Mouse (Mus musculus) urinary bladder, postnatal 4 days (tissue): ENCODE results near the gene Caln1.

Experiments
- DNase-seq, 2 experiments: peaks; one replicate each; pipeline ENCODE4 v3.0.0; 2021 to 2022; ENCODE audit warnings: low spot score in 2 of 2

Gene Caln1

DNA sequence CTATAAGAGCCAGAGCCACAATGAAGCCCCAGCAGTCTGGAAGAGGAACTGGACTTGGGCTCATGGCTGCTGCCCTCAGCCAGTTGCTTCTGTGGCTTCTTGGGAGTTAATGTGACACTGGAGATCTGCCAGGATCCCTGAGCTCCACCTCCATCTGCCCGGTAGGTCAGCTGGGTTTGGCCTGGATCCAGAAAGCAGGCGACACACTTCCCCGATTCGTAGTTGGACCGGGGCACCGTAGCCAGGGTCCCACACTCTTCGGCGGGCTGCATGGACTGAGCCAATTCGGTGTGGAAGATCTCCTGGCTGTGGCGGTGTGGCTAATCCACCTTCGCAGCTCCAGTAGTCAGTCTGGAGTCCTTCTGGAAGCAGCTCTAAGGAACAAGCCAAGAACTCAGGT lies at the start of gene Caln1:
Gene Caln1, plus strand, starts transcription at position 219 of the 400 bp plus-strand sequence.
- DNase-seq, result no peak

- DNase-seq, result no peak
Observed at GRCm38 (mm10) chr5:130319783-130320182, 49.5 kb upstream of the Caln1 start.

DNA sequence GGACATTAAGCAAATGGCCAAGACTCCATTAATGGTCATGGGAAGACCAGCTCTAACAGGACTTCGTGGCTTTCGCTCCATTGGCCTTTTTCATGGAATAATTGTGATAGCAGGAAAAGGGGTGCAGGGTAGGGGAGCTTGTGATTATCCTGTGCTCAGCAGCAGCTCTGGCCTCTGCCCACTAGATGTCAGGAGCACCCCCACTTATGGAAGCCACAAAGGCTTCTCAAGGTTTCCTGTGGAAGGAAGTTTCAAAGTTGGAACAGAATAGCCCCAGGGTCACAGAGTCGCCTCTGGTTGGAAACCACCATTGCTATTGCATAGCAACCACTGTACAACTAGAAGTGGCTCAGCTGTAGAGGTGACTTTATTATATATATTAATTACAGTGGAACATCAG lies 48.8 kb upstream of the Caln1 start:
- DNase-seq, result no peak

DNA sequence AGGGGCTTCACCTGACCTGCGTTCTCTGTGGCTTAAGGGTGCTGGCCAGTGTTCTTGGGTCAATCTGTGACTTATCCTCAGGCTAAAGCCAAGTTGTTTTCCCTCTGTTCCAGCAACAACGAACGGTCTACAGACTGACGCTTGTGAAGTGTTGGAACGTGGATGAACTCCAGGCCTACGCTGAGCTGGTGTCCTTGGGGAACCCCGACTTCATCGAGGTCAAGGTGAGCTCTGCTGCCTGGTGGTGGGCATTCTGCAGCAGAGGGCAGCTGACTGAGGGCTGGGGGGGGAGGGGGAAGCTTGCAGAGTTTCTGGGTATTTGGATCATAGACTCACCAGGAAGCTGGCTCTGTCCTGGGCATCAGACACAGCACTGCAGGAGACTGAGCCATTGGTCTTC lies 43.8 kb upstream of the Caln1 start:
- no peak for DNase-seq

GRCm38 (mm10) chr5:130327615-130328263 lies 41.5 kb upstream of the Caln1 start:
- no peak for DNase-seq

- DNase-seq, result no peak
Observed at GRCm38 (mm10) chr5:130328366-130328765, 40.9 kb upstream of the Caln1 start.

GRCm38 (mm10) chr5:130329889-130330288 lies 39.4 kb upstream of the Caln1 start:
- no peak for DNase-seq

GRCm38 (mm10) chr5:130330801-130331200 lies 38.5 kb upstream of the Caln1 start:
- no peak for DNase-seq

- no peak for DNase-seq
Observed at GRCm38 (mm10) chr5:130331206-130331605, 38.0 kb upstream of the Caln1 start.

- DNase-seq, result no peak
Observed at GRCm38 (mm10) chr5:130333566-130333965, 35.7 kb upstream of the Caln1 start.

- no peak for DNase-seq
Observed at GRCm38 (mm10) chr5:130333971-130334370, 35.3 kb upstream of the Caln1 start.

GRCm38 (mm10) chr5:130335462-130335861 lies 33.8 kb upstream of the Caln1 start:
- DNase-seq, result no peak

- DNase-seq, result no peak
Observed at GRCm38 (mm10) chr5:130340656-130341055, 28.6 kb upstream of the Caln1 start.

- DNase-seq, result no peak
Observed at GRCm38 (mm10) chr5:130344999-130345398, 24.3 kb upstream of the Caln1 start.

DNA sequence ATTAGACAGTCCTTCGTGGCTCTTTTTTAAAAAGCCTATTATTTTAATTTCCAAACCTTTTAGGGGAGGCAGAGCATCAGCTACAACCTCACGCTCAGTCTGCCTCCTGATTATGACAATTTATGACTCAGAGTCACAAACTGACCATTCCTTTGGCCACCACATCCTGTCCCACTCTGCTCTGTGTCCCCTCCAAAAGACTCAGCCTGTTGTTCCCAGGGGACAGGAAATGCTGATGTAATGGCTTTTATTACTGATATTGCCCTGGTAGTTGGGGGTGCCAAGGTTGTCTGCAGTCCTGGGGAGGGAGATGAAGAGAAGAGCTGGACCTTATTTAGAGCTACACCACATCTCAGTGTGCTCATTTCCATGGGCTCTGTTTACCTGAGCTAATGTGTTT lies 23.4 kb upstream of the Caln1 start:
- no peak for DNase-seq

GRCm38 (mm10) chr5:130355223-130355622 lies 14.0 kb upstream of the Caln1 start:
- DNase-seq, result no peak

GRCm38 (mm10) chr5:130363111-130363510 lies 6.1 kb upstream of the Caln1 start:
- DNase-seq, result no peak

GRCm38 (mm10) chr5:130363773-130364172 lies 5.5 kb upstream of the Caln1 start:
- DNase-seq, result no peak

GRCm38 (mm10) chr5:130368236-130368635 lies 1.0 kb upstream of the Caln1 start:
- DNase-seq, result no peak

- DNase-seq, result no peak
Observed at GRCm38 (mm10) chr5:130375411-130375810, 6.2 kb downstream of the Caln1 start.

DNA sequence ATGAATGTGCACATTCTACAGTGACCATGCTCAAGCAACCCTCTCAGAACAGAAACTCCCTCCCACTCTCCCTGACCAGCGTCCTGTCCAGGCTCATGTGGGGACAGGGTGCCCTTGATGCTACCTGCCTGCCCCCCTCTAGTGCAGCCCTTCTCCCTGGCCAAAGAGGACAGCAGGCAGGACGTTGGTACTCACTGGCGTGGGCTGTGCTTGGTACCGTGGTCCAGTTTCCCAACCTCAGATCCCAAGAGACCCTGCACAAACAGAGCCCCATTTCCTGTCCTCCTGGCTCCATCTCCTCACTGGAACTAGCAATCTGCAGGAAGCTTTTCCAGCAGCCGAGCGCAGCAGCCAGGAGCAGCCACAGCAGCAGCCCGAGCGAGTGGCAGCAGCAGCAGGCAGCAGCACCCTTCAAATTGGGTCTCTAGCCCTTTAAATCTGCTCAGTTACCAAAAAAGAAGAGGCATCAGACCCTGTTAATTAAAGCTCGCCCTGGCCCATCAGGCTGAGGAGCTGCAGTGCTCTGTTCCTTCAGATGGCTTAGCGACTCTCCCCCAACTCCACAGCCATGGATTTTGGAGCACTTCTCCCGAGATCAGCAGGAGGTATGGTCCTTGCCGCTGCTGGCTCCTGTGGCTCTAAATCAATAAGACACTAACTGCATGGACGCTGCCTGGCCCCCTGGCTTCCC lies 15.1 kb downstream of the Caln1 start, which contains the start of gene A330070K13Rik:
Gene A330070K13Rik, minus strand, starts transcription at position 410 of the 691 bp plus-strand sequence.
- DNase-seq, result no peak

DNA sequence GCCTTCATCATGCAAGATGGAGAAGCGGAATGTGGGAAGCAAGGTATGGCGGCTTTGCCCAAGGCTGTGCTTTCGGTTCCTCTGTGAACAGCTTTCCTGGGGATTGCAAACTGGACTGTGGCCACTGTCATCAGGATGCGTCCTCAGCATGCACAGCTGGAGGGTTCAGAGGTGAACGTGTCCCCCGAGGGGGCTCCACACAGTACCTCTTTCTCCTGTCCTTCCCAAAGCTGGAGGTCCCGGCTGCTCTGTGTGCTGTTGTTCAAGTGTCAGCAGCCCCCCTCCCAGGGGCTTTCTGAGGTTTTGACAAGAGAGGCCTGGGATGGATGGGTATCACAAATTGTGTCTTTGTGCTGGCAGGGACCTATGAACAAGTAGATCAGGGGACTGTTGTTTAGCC lies 17.2 kb downstream of the Caln1 start:
- DNase-seq, result no peak

DNA sequence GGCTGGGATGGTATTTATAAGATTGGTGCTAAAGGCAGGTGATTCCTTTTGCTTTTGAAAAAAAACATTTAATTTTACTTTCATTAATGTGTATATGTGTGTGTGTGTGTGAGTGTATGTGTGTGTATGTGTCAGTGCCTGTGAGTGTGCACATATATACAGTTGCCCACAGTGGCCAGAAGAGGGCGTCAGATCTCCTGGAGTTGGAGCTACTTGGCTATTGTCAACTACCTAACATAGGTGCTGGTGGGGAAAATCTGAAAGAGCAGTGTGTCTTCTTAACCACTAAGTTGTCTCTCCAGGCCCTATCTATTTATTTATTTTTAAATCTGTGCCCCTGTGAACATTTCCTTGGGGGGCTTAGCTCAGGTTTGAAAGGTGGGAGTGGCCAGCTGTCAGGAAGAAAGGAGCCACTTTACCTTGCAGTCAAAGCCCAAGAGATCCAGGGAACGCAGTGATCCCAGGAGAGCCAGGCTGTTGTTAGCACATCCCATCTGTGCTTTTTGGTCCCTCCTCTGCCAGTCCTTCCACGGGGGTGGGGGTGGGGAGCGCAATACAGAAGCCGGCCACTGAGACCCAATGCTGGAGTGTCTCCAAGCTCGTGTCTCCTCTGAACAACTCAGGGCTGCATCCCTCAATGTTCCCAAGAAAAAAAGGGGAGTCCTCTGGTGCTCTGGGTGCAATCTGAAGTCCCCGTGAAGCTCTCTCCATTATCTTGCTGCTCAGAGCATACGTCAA lies 24.5 kb downstream of the Caln1 start:
- DNase-seq, result no peak
